ENCODE assay signal across 24 mouse cellular contexts in genomic region chr7:28879606-28880005, GRCm38 (mm10). TPM values are rescaled to one million over a fixed set of nuclear protein-coding genes. Genes with fewer than 3 reads are reported as not detected.
DNase-seq lines count a peak whose midpoint lies in the region; ATAC-seq and TF ChIP-seq lines count a peak whose summit lies in the region.
"Had no signal": no experiment of that assay in that cellular context is flagged by ENCODE, and none has a peak within 500 bp of the region (broad histone marks: within the 10 kb centered on the region; RNA-seq: fewer than 3 reads in every experiment).

No protein-coding gene starts in this region.

- no peak overlapping the region for H3K4me3 ChIP-seq in ES-E14 (ENCODE audit: insufficient read depth in 1 of 2, low read depth in 1 of 2, low read length in 2 of 2, poor library complexity in 1 of 2, severe bottlenecking in 1 of 2)
- H3K4me3 ChIP-seq: embryonic facial prominence, embryonic 12.5 days; hindbrain, embryonic 12.5 days; midbrain, embryonic 12.5 days; neural tube, embryonic 12.5 days had no signal

- in situ Hi-C loops in ES-E14 (cut with MboI; ENCODE audit: low sequenced_read_pairs in 2 of 2, unreplicated experiment in 2 of 2) = no loop called here

- no peak overlapping the region for H3K9ac ChIP-seq in ES-E14 (ENCODE audit: insufficient read depth, low read depth, low read length, poor library complexity, severe bottlenecking)
- H3K9ac ChIP-seq: embryonic facial prominence, embryonic 12.5 days; forebrain, postnatal 0 days; hindbrain, embryonic 12.5 days; midbrain, embryonic 12.5 days; neural tube, embryonic 12.5 days had no signal

- peak; percentile 10 to 14 for DNase-seq in B cell, adult 2 months
- peak; percentile 56 for DNase-seq in ES-E14 (ENCODE audit: low read depth, low spot score)
- DNase-seq in thymus, postnatal 14 days = peak; percentile 61
- DNase-seq in right cerebral cortex, postnatal 14 days = no peak
- DNase-seq in heart, adult 9 months (ENCODE audit: low spot score in 2 of 2) = no peak
- no peak for DNase-seq in cerebellum, adult 18-20 months
- no peak for DNase-seq in natural killer cell, adult 2 months (ENCODE audit: low spot score in 2 of 2)
- DNase-seq: cerebellum, adult 11 months; cerebellum, postnatal 25 days; forebrain, postnatal 0 days; gastrocnemius, postnatal 25 days; heart, adult 18-20 months; kidney, adult 11 months; lung, adult 18-20 months; lung, postnatal 10 days; retina, postnatal 1 day had no signal

- no peak overlapping the region for H3K27ac ChIP-seq in ES-E14 (ENCODE audit: insufficient read depth, low read depth, low read length, poor library complexity, severe bottlenecking)
- H3K27ac ChIP-seq: embryonic facial prominence, embryonic 12.5 days; hindbrain, embryonic 12.5 days; kidney, postnatal 0 days; midbrain, embryonic 12.5 days; neural tube, embryonic 12.5 days had no signal

- peaks cover 0 to 24% of the 10 kb centered on the region in 2 experiments; a peak in 2 of 4 replicates for H3K4me1 ChIP-seq in ES-E14 (ENCODE audit: control insufficient read depth in 2 of 2, insufficient read depth in 2 of 2, low read length in 2 of 2, poor library complexity in 1 of 2)
- H3K4me1 ChIP-seq: hindbrain, embryonic 12.5 days had no signal

- H3K9me3 ChIP-seq in ES-E14 (ENCODE audit: control insufficient read depth, insufficient read depth, low read depth, low read length) = no peaks in the 10 kb centered on the region
- H3K9me3 ChIP-seq: embryonic facial prominence, embryonic 12.5 days; hindbrain, embryonic 12.5 days; midbrain, embryonic 12.5 days; neural tube, embryonic 12.5 days had no signal

- peak; percentile 33; the same call in 1 of the 2 replicates for ATAC-seq in megakaryocyte-erythroid progenitor cell, adult 5-6 weeks (replicated peaks; ENCODE audit: low FRiP score, low TSS enrichment, poor library complexity, severe bottlenecking)
- ATAC-seq: CD4-positive, CD25-positive, alpha-beta regulatory T cell, adult 4 months; forebrain, postnatal 0 days had no signal

- H3K36me3 ChIP-seq in ES-E14 (ENCODE audit: control insufficient read depth, insufficient read depth, low read length, poor library complexity, severe bottlenecking) = no peaks in the 10 kb centered on the region; the same call in 1 of the 2 replicates
- H3K36me3 ChIP-seq: embryonic facial prominence, embryonic 12.5 days; hindbrain, embryonic 12.5 days; midbrain, embryonic 12.5 days; neural tube, embryonic 12.5 days had no signal

TF ChIP-seq in ES-E14, 5 proteins besides CTCF, POLR2A, EP300 and RAD21:
- TF ChIP-seq ZNF384 (IDR thresholded peaks at IDR 0.05; ENCODE audit: low read depth, low read length) = no peak

RNA-seq across cellular contexts. Expression of gene Capn12, which starts 1.6 kb away (rescaled TPM):
- total RNA-seq in ES-E14 (2012; rRNA removed) = 2.0 and 2.1 TPM in 2 replicates
- not detected in 2 replicates for total RNA-seq in megakaryocyte-erythroid progenitor cell, adult 5-6 weeks (2014; fragmentation: Nextera tagmentation)
- not detected in 2 replicates for total RNA-seq in megakaryocyte-erythroid progenitor cell, adult 5-6 weeks (2017)
- total RNA-seq: forebrain, postnatal 0 days had no signal

RNA-seq across cellular contexts. Expression of gene Lgals7, which starts 16.0 kb away (rescaled TPM):
- total RNA-seq in ES-E14 (2012; rRNA removed) = 0.42 and 0.89 TPM in 2 replicates
- not detected in 2 replicates for total RNA-seq in megakaryocyte-erythroid progenitor cell, adult 5-6 weeks (2014; fragmentation: Nextera tagmentation)
- not detected in 2 replicates for total RNA-seq in megakaryocyte-erythroid progenitor cell, adult 5-6 weeks (2017)
- total RNA-seq: gastrocnemius, postnatal 25 days; left cerebral cortex, adult 8-10 months had no signal

RNA-seq across cellular contexts. Expression of gene Lgals4, which starts 46.0 kb away (rescaled TPM):
- 5.5 and 9.6 TPM in 2 replicates for total RNA-seq in ES-E14 (2012; rRNA removed)
- 8.7 and 23.2 TPM in 2 replicates for total RNA-seq in megakaryocyte-erythroid progenitor cell, adult 5-6 weeks (2014; fragmentation: Nextera tagmentation)
- 2.6 and 3.8 TPM in 2 replicates for total RNA-seq in megakaryocyte-erythroid progenitor cell, adult 5-6 weeks (2017)

RNA-seq across cellular contexts. Expression of gene Ech1, which starts 54.6 kb away (rescaled TPM):
- 64.1 and 75.6 TPM in 2 replicates for total RNA-seq in ES-E14 (2012; rRNA removed)
- total RNA-seq in megakaryocyte-erythroid progenitor cell, adult 5-6 weeks (2014; fragmentation: Nextera tagmentation) = 119 and 130 TPM in 2 replicates
- total RNA-seq in megakaryocyte-erythroid progenitor cell, adult 5-6 weeks (2017) = 85.5 and 95.0 TPM in 2 replicates

Comparison
In these comparisons a context has a peak if more than half of its experiments do, and no peak if none do; other contexts are left out.
1. DNase-seq: peak in B cell, adult 2 months (2 of 2), ES-E14 (single experiment) and thymus, postnatal 14 days (single experiment); none in right cerebral cortex, postnatal 14 days (single experiment), heart, adult 9 months (0 of 2), cerebellum, adult 18-20 months (0 of 2) and natural killer cell, adult 2 months (0 of 2).